Mouse (Mus musculus) heart, adult 11 months (tissue): ENCODE results near the gene Tatdn2.
A peak's percentile ranks its signal among the peaks of the same experiment; 100 is the strongest.

Source experiments
- DNase-seq: peaks from one replicate; pipeline ENCODE4 v3.0.0; 2022

Gene Tatdn2

DNA sequence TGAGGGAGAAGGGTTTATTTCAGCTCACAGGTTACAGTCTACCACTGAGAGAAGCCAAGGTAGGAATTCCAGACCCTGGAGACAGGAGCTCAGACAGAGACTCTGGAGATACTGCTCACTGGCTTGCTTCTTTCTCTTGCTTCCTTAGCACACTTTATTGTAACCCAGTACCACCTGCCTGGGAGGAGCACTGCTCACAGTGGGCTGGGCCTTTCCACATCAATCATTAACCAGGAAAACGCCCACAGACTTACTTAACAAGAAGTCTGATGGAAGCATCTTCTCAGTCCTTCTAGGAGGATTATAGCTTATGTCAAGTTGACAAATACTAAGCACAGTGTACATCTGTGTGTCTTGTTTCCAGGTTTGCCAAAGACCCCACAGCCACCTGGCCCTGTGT lies 17.9 kb downstream of the Tatdn2 start:
- no peak for DNase-seq

DNA sequence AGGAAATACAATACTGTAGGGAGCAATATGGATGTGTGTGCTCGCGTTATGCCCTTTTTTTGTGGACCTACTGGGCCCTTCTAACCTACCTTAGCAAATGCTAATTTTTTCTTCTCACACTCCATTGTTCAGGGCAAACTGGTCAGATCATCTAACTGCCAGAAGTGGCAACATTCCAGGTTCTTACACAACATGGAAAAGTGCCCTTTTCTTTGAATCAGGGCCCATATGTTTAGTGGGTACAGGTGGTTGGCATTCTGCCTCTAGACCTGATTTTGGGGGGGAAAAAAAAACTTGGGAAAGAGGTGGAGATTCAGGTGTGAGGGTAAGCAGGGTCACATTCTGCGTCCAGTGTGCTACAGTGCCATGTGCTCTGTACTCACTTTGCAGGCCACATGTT lies 20.7 kb downstream of the Tatdn2 start:
- no peak for DNase-seq

DNA sequence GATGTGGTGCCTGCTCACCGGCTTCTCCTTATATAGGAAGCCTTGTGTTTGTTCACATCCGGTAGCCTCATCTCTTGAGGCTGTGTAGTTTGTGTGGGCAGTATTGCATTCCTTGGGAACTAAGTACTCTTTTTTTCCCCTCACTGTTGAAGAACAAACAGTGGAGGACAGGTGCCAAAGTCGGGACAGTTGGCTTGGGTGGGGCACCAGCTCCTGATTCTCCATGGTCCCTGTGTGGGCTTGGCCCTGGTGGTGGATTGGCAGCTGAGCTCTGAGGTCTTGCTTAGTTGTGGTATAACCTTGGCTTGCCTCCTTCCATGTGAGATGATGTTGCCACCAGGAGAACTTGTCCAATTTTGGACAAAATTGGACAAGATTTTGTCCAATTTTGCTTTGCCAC lies 23.0 kb downstream of the Tatdn2 start, which contains the start of gene Ghrl:
TSS of gene Ghrl (minus strand) at position 3 of the 400 bp plus-strand sequence.
- peak; percentile 77 for DNase-seq

DNA sequence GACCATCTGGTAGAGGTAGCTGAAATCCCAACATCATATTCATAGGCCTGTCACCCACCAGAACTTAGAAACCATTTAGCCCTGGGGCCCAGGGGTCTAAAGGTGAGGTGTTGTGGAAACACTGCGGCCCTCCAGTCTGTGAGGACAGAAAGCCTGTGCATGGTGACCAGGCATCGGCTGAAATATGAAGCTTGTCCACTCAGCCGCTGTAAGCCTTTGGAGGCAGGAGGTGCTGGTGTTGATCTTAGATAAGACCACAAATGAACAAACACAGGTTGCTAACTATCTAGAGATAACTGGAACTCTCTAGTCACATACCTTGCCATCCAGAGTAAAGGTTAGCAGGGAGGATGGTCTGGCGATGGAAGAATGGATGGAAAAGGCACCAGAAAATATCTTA lies 24.2 kb downstream of the Tatdn2 start:
- DNase-seq = no peak

DNA sequence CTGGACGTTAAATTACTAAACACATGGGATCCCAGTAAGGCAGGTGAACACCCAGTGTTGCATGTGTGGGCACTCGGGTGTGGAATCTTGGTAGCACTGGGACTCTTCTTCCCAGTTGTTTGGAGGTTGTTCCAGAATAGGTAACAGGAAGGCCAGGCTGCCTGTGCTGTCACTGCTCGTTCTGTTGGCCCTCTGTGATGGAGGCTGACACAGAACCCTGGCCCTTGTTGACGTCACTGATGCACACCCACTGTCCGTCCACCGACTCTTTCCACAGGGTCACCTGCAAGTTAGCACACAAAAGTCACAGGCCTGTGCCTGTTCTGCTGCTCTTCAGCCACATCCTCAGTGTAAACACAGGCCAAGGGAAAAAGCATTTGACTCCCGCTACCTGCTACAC lies 31.3 kb downstream of the Tatdn2 start:
- DNase-seq = peak; percentile 79

DNA sequence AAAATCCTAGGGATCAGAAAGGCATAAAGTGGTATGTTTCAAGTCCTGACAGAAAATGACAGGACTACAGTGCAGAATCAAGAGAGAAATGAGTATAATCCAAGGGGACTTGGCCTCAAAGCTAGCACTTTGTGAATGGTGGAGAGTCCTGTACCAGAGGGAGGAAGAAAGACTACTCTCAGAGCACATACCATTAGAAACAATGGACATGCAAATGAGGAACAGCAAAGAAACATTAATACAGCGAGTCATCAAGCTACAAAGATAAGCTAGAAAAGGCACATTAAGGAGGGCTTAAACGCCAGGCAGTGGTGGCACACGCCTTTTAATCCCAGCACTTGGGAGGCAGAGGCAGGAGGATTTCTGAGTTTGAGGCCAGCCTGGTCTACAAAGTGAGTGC lies 34.4 kb downstream of the Tatdn2 start:
- no peak for DNase-seq

DNA sequence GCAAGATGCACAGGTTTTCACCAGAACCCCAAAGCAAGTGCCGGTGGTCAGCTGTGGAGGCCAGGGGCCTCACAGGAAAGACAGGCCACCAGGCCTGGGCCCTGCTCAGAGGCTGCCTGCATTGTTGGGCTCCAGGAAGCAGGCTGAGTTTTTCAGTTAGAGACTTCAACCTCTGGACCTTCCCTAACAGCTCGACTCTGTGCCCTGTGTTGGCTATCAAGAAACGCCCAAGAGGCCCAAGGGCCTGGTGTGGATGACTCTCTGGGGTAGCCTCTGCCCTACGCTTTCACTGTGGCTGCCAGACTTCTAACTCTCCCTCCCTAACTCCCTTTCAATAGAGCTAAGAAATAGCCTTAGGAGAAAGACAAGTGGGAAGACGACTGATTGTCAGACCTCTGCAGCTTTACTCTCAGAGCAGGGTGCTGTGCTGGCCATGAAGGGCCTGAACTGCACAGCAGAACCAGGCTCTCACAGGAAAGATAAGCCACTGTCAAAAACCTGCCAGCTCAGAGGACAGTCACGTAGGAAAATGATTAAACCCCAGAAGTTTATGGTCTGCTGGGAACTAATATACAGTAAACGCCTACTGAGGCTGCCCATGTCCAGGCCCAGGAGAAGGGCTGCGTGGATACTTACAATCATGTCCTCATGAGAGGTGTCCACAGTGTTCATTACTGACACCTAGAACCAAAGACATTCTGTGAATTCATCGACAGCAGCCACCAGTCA lies 40.6 kb downstream of the Tatdn2 start:
- DNase-seq = no peak

DNA sequence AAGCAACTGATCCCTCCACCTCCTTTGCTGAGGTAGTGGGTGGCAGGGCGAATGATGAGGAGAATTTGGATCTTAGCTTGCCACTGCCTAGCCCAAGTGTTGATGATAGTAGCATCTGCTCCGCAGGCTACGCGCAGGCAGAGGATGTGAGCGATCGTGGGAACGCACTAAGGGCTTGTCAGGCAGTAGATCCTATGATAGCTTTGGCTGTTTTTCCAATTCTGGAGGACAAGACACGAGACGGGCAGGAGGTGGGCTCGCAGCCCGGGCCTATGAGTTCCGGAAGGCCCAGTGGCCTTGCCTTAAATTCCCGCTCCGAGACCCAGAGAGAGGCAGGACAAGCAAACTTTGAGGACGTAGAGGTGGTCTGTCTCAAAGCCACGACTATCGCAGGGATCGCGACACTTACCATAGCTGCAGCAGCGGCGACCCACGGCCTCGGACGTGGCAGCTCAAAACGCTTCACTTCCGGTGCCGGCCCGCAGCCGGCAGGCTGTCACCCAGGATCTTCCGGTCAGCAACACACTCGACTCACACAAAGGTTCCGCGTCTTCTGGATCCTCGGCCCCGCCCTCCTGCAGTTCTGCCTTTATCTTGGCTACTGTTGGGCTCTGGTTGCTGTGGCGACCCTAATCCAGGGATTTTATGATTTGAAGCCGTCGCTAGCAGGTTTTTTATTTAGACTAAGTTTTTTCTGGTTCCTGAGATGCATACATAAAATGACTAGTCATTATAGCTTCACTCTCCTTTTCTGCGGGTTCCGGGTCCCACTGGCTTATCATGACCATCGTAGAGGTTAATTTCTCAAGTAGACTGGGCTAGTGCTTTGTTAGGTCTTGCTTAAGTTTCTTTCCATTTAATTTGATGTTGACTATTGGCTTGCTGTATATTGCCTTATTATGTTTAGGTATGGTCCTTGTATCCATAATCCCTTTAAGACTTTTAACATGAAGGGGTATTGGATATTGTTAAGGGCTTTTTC lies 43.7 kb downstream of the Tatdn2 start, which contains the start of gene Sec13:
TSS of gene Sec13 (minus strand) at position 508 of the 982 bp plus-strand sequence.
- DNase-seq = peak; percentile 98

DNA sequence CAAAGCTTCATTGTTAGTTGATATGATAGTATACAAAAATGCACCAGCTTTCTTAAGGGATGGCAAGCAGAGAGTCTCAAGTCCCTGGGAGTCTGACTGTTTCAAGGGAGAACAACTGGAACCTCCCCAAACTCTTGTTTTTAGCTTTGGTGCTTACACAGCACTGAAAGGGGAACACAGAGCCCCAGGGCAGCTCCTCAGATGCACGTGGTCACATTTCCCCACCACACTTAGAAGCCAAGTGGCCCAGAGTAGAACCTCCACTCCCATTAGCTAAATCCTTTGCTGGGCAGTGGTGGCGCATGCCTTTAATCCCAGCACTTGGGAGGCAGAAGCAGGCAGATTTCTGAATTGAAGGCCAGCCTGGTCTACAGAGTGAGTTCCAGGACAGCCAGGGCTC lies 44.6 kb downstream of the Tatdn2 start:
- DNase-seq = peak; percentile 94

DNA sequence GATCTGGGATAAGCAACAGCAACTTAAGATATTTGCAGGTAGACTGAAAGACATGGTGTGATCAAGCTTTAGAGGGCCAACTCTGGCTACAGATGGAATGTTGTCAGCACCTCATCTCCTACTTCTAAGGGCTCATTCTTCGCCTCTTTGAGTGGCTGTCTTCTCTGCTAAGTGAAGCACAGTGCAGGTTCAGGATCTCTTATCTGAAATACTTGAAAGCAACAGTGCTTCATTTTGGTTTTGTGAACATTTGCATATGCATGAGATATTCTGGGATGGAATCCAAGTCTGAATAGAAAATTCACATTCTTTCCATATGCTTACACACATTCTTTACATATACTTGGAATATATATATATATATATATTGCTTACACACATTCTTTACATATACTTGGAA lies 45.5 kb downstream of the Tatdn2 start:
- DNase-seq = no peak

DNA sequence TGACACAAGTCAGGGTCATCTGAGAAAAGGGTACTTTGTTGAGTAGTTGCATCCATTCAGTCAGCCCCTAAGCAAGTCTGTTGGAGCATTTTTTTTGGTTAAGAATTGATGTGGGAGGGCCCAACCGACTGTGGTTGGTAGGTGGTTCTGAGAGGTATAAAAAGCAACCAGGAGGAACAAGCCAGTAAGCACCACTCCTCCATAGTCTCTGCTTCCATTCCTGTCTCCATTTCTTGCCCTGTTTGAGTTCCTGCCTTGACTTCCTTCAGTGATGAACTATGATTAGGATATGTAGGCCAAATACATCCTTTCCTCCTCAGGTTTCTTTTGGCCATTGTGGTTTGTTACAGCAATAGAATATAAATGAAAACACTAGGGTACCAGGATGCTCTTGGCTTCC lies 46.3 kb downstream of the Tatdn2 start:
- DNase-seq = no peak

DNA sequence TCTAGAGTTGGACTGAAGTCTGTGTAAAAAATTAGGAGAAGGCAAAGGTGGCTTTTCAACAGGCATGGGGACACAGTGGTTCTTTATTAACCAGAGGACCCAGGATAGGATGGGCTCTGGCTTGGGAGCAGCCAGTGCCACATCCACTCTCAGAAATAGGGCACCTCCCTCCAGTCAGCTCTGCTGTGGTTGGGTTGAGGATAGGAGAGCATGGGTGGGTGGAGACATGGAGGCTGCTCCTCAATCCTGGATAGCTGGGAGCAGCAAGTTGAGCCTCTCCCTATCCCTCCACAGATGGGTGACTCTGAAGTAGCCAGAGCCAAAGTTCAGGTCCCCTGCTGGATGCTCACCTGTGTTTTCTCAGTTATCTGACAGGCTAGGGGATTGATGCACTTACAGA lies 48.3 kb downstream of the Tatdn2 start:
- no peak for DNase-seq

DNA sequence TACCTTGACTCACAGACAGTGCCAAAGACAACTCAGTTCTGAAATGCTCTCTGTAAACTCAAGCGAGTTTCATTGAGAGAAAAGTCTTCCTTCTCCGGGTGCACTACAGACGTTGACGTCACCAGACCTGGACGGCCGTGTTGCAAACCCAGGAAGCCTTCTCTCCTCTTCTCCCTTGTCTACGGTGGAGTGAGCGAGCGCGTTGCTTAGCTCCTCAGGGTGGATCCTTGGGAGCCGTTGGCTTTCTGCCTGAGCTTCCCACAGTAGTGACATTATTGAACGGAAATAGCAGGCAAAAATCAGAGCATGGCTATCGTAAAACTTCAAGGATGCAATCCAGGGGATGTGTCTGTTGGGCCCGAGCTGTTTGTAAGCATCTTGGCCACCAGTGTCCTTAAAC lies 50.4 kb downstream of the Tatdn2 start:
- DNase-seq = no peak

DNA sequence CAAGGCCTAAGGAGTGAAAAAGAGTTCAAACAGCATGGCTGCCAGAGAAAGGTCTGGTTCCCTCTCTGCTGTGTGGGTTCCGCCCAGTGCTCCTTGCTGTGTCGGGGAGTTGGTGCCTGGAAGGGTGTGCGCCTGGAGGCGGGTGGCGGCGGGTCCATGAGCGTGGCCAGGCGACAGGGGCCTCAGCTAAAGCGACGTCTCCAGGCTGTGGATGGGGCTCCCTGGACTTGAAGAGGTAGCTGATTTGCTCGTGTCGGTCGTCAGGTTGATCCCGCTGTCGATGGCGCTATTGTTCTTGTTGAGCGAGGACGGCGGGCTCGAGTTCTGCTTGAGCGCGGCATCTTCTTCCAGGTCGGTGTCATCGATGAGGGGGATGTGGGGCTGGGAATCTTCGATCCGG lies 51.5 kb downstream of the Tatdn2 start:
- DNase-seq = no peak

DNA sequence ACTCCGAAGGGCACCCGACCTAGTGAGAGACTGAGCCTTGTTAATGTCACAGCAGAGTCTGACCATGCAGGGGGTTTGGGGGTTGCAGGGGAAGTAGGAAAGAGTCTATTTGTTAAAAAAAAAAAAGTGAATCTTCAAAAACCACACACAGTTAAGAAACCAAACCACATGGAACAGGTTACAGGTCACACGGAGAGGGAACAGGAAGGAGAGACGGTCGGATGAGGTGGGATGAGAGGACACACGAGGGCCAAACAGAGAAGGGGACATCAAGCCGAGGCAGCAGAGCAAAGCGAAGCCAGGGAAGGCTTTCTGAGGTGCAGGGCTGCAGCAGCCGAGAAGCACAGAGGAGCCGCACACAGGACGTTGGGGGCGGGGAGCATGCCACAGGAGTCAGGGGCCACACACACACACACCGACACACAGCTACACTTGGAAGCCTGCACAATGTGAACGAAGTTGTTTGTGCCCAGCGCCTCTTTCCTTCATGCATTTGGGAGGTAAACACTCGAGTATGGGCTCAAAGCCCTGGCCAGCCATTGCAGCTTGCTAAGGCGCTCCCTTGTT lies 52.4 kb downstream of the Tatdn2 start:
- no peak for DNase-seq
